Mouse (Mus musculus): ENCODE results near the gene Smtn.
A peak's percentile ranks its signal among the peaks of the same experiment; 100 is the strongest.

The Smtn gene

GRCm38 (mm10) chr11:3508226-3508625 is 32.2 kb downstream of the Smtn start:
- DNase-seq = peak in 1 of 2 experiments; percentile 17

- peak in 1 of 2 experiments; percentile 38 for DNase-seq
Measured at GRCm38 (mm10) chr11:3503755-3504693, 36.4 kb downstream of the Smtn start.

- peak; percentile 58 for DNase-seq
Measured at GRCm38 (mm10) chr11:3502459-3503072, 37.8 kb downstream of the Smtn start.

- no peak for DNase-seq
Measured at GRCm38 (mm10) chr11:3502057-3502456, 38.4 kb downstream of the Smtn start.

GRCm38 (mm10) chr11:3497296-3497695 is 43.1 kb downstream of the Smtn start:
- no peak for DNase-seq

- peak in 1 of 2 experiments; percentile 36 for DNase-seq
Measured at GRCm38 (mm10) chr11:3496756-3497155, 43.7 kb downstream of the Smtn start.

GRCm38 (mm10) chr11:3495496-3495895 is 44.9 kb downstream of the Smtn start:
- no peak for DNase-seq

GRCm38 (mm10) chr11:3494857-3495256 is 45.6 kb downstream of the Smtn start:
- DNase-seq = no peak

- no peak for DNase-seq
Measured at GRCm38 (mm10) chr11:3492748-3493147, 47.7 kb downstream of the Smtn start.

- no peak for DNase-seq
Measured at GRCm38 (mm10) chr11:3489036-3489435, 51.4 kb downstream of the Smtn start.

GRCm38 (mm10) chr11:3487952-3488570 is 52.4 kb downstream of the Smtn start, which contains the start of gene Pla2g3:
Gene Pla2g3, plus strand, starts transcription at chr11:3488284.
- peak; percentile 31 to 43 for DNase-seq

- no peak for DNase-seq
Measured at GRCm38 (mm10) chr11:3486349-3486748, 54.1 kb downstream of the Smtn start.

GRCm38 (mm10) chr11:3483980-3484642 is 56.3 kb downstream of the Smtn start:
- DNase-seq = no peak

GRCm38 (mm10) chr11:3475489-3475888 is 64.9 kb downstream of the Smtn start:
- no peak for DNase-seq

- DNase-seq = no peak
Measured at GRCm38 (mm10) chr11:3474480-3475115, 65.8 kb downstream of the Smtn start.

GRCm38 (mm10) chr11:3472484-3472883 is 67.9 kb downstream of the Smtn start:
- DNase-seq = peak; percentile 92 to 93

GRCm38 (mm10) chr11:3471448-3471850 is 69.0 kb downstream of the Smtn start:
- DNase-seq = no peak
